Comparison of ENCODE assay signal across 8 mouse cellular contexts in the genomic region with DNA sequence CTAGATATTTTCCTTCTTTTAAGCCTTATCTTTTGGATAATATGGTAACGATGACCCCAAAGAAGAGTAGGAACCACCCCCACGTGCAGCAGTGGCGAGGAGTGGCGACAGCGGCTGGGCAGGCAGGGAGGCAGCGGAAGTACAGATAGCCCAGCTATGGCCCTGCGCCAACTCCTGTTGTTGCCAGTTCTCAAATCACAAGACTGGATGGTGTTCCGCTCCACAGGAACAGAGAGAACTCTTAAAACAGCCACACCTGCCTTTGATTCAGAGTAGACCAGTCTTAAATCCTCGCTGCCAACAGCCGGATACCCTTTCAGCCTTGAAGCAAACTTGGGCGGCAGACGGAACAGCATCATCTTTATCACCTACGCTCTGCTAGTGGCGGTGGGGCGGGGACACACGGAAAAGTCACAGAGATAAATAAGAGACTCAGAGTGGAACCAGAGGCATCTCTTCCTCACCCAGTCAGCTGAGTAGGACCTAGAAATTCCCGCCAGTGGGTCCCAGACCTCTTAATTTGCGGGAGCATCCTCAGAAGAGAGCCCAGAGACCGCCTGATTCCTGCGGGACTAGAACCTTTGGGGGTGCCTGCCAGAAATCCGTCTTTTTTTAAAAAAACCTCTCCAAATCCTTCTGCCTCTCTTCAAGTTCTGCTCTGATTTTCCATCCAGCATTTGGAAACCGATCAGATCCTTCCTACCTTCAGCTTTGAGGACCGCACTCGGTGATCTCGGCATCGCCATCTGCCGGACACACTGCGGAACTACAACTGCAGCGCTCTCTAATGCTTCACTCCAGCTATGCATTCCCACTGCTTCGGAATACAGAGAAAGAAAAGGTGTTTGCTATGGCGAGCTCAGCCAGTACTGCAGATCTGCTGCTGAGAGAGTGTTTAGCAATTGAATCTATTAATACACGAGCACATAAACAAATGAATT. TPM values are rescaled to one million over a fixed set of nuclear protein-coding genes. Genes with fewer than 3 reads are reported as not detected.
DNase-seq lines count a peak whose midpoint lies in the region; ATAC-seq and TF ChIP-seq lines count a peak whose summit lies in the region.

No protein-coding gene starts in this region.

- H3K79me2 ChIP-seq in myocyte (ENCODE audit: control insufficient read depth, insufficient read depth), result no peaks in the 10 kb centered on the region

- peak; percentile 37 for TF ChIP-seq POLR2A in myocyte (IDR thresholded peaks at IDR 0.05; ENCODE audit: insufficient read length, low read depth)

- DNase-seq in CD4-positive, CD25-positive, alpha-beta regulatory T cell, adult 2 months (ENCODE audit: low read depth, low spot score), result peak; percentile 88
- DNase-seq in fibroblast of lung, adult 2 months (ENCODE audit: low read depth), result peak; percentile 79
- peak; percentile 94 for DNase-seq in kidney, postnatal 10 days
- no peak for DNase-seq in liver, embryonic 11.5 days (ENCODE audit: low spot score)
- peak; percentile 80 to 94 for DNase-seq in spleen, postnatal 4 days (ENCODE audit: low spot score in 2 of 2)

- no peaks in the 10 kb centered on the region for H3K9me3 ChIP-seq in heart, embryonic 14.5 days (ENCODE audit: control insufficient read depth, low read length)
- H3K9me3 ChIP-seq in liver, embryonic 11.5 days (ENCODE audit: control insufficient read depth, low read length), result no peaks in the 10 kb centered on the region

- H3K4me1 ChIP-seq in brown adipose tissue, adult 24 weeks (ENCODE audit: control insufficient read depth, insufficient read depth, insufficient read length, low read length), result peaks cover 11% of the 10 kb centered on the region
- H3K4me1 ChIP-seq in heart, embryonic 14.5 days (ENCODE audit: control insufficient read depth in 2 of 2, insufficient read depth in 2 of 2, low read length in 2 of 2), result peaks cover 21 to 22% of the 10 kb centered on the region in 2 experiments
- H3K4me1 ChIP-seq in liver, embryonic 11.5 days (replicated peaks; ENCODE audit: control insufficient read depth, insufficient read depth, low read length), result peaks cover 20% of the 10 kb centered on the region

- no peaks in the 10 kb centered on the region for H3K36me3 ChIP-seq in heart, embryonic 14.5 days (ENCODE audit: control insufficient read depth, insufficient read depth, low read length)
- H3K36me3 ChIP-seq in liver, embryonic 11.5 days (ENCODE audit: control insufficient read depth, insufficient read depth, low read length), result no peaks in the 10 kb centered on the region
- H3K36me3 ChIP-seq in myocyte (ENCODE audit: control insufficient read depth, insufficient read depth), result no peaks in the 10 kb centered on the region

- peak overlapping the region; percentile 40 for H3K4me3 ChIP-seq in brown adipose tissue, adult 24 weeks (ENCODE audit: insufficient read depth, low read depth, low read length)
- peak overlapping the region; percentile 38 to 40 for H3K4me3 ChIP-seq in heart, embryonic 14.5 days (ENCODE audit: control insufficient read depth in 1 of 2, insufficient read depth in 1 of 2, low read depth in 1 of 2, low read length in 2 of 2)
- peak overlapping the region; percentile 38 for H3K4me3 ChIP-seq in liver, embryonic 11.5 days (ENCODE audit: low read depth, low read length)
- H3K4me3 ChIP-seq in myocyte, result peak overlapping the region; percentile 20

- ATAC-seq in heart, embryonic 14.5 days (ENCODE audit: insufficient number of reproducible peaks, insufficient read depth, low FRiP score, low read depth), result 0 out of 2 replicates have a peak, but pooled peaks have one; percentile 6
- ATAC-seq in liver, embryonic 11.5 days (replicated peaks; ENCODE audit: low FRiP score), result peak; percentile 56

- 0 out of 2 replicates have a peak overlapping the region, but pooled peaks have one; percentile 15 for H3K27ac ChIP-seq in brown adipose tissue, adult 24 weeks (replicated peaks; ENCODE audit: low read depth, low read length)
- H3K27ac ChIP-seq in heart, embryonic 14.5 days (replicated peaks in 1 of 2; ENCODE audit: control insufficient read depth in 1 of 2, insufficient read depth in 1 of 2, low read depth in 2 of 2, low read length in 2 of 2), result peak overlapping the region; percentile 40 to 81
- no peak overlapping the region for H3K27ac ChIP-seq in liver, embryonic 11.5 days (ENCODE audit: low read depth, low read length)

- 3% methylated on average over 32 of the region's 32 CpGs for WGBS in heart, embryonic 14.5 days
- WGBS in liver, embryonic 11.5 days, result 8% methylated on average over 32 of the region's 32 CpGs

- H3K4me2 ChIP-seq in heart, embryonic 14.5 days (ENCODE audit: low read length), result peak overlapping the region; percentile 95
- peak overlapping the region; percentile 75 for H3K4me2 ChIP-seq in liver, embryonic 11.5 days
- H3K4me2 ChIP-seq in myocyte (ENCODE audit: low read depth), result peak overlapping the region; percentile 98

- no peak overlapping the region for H3ac ChIP-seq in myocyte (ENCODE audit: control insufficient read depth, insufficient read length)

- H3K27me3 ChIP-seq in heart, embryonic 14.5 days (ENCODE audit: control insufficient read depth, insufficient read depth, low read length), result no peaks in the 10 kb centered on the region
- H3K27me3 ChIP-seq in liver, embryonic 11.5 days (replicated peaks; ENCODE audit: control insufficient read depth, insufficient read depth, low read length), result peaks cover 10% of the 10 kb centered on the region; the same call in 1 of the 2 replicates
- no peaks in the 10 kb centered on the region for H3K27me3 ChIP-seq in myocyte (ENCODE audit: control insufficient read depth, insufficient read depth, insufficient read length)

- H3K9ac ChIP-seq in heart, embryonic 14.5 days (ENCODE audit: low read length), result peak overlapping the region; percentile 67
- H3K9ac ChIP-seq in liver, embryonic 11.5 days (ENCODE audit: low read depth, low read length), result no peak overlapping the region

TF ChIP-seq in myocyte, 11 proteins besides CTCF, POLR2A, EP300 and RAD21:
- TF ChIP-seq CEBPB (IDR thresholded peaks at IDR 0.05; ENCODE audit: insufficient read depth, poor library complexity, severe bottlenecking) (no peak), E2F4 (IDR thresholded peaks at IDR 0.05; ENCODE audit: insufficient read depth) (no peak), POLR2AphosphoS2 (IDR thresholded peaks at IDR 0.05; ENCODE audit: insufficient read length, low read depth) (peak; percentile 39), TCF12 (IDR thresholded peaks at IDR 0.05; ENCODE audit: insufficient read depth, poor library complexity, severe bottlenecking) (no peak), MYOD1 (IDR thresholded peaks at IDR 0.05; ENCODE audit: control insufficient read depth in 1 of 3, insufficient read length in 2 of 3, low read depth in 2 of 3) (peak in 1 of 3 experiments; percentile 61)
TF ChIP-seq in myocyte: peak in this region for 2.

RNA-seq across cellular contexts. Expression of a gene that starts 15.8 kb away (rescaled TPM):
- polyA plus RNA-seq in brown adipose tissue, adult 24 weeks (2012; ENCODE audit: insufficient read depth, insufficient read length, missing spikeins), result 2,477 and 2,768 TPM in 2 replicates
- polyA plus RNA-seq in heart, embryonic 14.5 days (2014; fragmentation: Nextera tagmentation; extraction: Ambion mirVana), result 1,091 and 1,152 TPM in 2 replicates
- 946 and 1,034 TPM in 2 replicates for polyA plus RNA-seq in liver, embryonic 11.5 days (2014; fragmentation: Nextera tagmentation; extraction: Ambion mirVana)
- 6,214 TPM for polyA plus RNA-seq in myocyte (2012; fragmentation: generic; extraction: Trizol)

RNA-seq across cellular contexts. Expression of a gene that starts 42.3 kb away (rescaled TPM):
- 5.4 and 6.1 TPM in 2 replicates for polyA plus RNA-seq in brown adipose tissue, adult 24 weeks (2012; ENCODE audit: insufficient read depth, insufficient read length, missing spikeins)
- polyA plus RNA-seq in heart, embryonic 14.5 days (2014; fragmentation: Nextera tagmentation; extraction: Ambion mirVana), result 8.3 and 9.2 TPM in 2 replicates
- polyA plus RNA-seq in liver, embryonic 11.5 days (2014; fragmentation: Nextera tagmentation; extraction: Ambion mirVana), result 6.4 and 7.3 TPM in 2 replicates
- 13.0 TPM for polyA plus RNA-seq in myocyte (2012; fragmentation: generic; extraction: Trizol)
